Mouse (Mus musculus) A20 (cell line): ENCODE results near the gene Galnt7.

Source experiments
- DNase-seq: peaks from one replicate; pipeline ENCODE4 v3.0.0-alpha.2; 2011; ENCODE audit warnings: low read depth, low spot score

The Galnt7 gene

DNA sequence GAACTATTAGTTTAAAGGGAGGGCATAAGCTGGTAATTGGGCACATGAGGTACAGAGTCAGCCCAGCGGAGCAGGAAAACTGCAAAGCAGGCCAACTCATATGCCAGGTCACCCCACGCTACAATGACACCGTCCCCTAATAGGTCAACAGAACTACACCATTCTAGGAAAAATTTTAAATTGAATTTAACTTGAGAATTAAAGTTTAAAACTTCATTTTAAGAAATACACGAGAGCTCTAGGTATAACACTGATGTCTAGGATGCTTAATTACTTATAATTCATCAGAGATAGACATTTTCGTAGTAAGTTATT, 67.7 kb downstream of the Galnt7 start:
- no peak for DNase-seq

DNA sequence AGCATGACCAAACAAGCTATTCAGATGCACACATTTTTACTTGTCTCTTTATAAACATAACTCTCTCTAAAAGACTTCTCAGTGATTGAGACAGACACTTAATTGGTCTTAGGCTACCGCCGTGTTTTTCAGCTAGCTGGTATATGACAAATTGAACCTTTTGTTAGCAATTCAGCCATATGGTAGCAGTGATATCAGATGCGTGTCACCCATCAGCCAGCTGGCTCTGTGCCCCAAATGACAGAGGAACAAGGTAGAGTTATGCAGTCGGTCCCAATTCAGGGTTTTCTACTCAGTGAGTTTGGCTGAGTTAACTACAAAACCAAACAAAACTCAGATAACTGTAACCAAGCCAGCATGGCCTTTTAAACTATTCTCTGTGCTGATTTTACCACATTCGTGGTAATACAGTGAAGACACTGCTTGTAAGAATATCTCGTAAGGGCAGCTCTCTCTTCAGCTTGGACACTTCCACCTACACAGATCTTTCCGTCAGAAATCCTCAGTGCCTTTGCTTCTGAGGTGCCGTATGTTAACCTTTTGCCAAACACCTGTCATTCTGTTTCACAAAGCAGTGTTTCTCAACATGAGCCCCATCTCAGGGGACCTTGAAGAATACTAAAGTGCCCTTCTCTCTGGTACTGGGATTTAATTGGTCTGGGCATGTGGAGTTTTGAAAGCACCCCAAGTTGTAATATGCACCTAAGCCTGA, 68.3 kb downstream of the Galnt7 start:
- DNase-seq: no peak

DNA sequence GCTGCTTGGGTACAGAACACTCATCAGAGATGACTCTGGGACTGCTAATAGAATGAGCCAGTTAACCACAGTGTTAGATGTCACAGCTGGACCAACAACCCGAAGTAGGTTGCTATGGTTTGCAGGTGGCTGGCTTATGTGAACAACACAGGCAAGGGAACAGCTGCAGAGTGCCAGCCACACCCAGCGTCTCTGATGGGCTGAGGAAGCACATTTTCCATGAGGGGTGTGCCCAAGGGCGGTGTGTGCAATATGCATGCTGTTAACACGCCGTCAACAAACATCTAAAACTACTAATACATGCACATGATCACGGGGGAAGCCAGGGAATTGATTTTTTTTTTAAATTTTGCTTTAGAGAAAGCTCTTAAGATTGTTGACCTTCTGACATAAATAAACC, 73.0 kb downstream of the Galnt7 start:
- peak; percentile 61 for DNase-seq

DNA sequence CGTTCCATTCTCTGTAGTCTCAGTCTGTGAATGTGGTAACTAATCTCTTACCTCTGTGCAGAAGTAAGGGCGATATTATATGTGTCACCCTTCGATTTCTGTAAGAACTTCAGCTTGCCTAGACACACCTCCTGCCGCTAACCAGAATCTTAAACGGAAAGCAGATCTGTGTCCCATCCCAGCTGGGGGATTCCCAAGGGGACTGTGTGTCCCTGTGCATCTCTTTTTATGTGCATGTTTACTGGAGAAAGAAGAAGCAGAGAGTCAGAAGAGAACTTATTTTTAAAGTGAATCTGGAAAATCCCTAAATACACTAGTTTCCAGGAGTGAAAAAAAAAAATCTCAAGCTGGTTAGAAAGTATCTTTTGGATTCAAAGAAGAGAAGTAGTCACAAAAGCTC, 75.5 kb downstream of the Galnt7 start:
- peak; percentile 38 for DNase-seq

DNA sequence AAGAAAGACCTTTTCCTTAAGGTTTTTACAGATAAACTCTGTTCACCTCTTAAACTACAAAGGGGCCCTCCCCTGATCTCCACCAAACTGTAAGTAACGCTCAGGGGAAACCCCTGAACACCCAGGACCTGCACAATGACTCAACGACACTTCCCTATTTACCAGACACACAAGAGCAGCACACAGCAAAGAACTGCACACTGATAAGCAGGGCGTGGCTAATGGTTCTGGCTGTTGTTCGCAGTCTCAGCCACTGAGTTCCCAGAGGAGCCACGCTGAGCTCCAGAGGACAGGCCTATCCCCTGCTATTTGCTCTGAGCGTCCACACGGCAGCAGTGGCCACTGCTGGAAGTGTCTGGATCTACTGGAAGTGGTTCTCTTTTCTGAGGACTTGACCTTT, 76.6 kb downstream of the Galnt7 start:
- DNase-seq: peak; percentile 88

DNA sequence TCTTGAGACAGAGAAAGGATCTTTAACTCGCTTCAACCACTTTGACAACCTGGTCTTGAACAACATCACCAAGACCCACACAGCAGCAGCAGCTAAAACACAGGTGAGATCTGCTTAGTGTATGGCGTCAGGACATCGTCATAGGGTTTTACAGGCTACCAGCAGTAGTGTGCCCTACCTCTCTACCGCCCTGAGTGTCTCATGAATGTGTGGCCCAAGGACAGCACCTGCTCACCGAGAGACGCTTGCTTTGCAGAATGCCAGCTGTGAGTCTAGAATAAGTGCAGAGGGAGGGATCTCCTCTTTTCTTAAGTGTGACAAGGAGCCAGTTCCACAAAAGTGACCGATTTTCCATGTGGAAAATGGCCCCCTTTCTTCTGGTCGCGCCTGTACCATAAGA, 77.5 kb downstream of the Galnt7 start:
- peak; percentile 29 for DNase-seq

DNA sequence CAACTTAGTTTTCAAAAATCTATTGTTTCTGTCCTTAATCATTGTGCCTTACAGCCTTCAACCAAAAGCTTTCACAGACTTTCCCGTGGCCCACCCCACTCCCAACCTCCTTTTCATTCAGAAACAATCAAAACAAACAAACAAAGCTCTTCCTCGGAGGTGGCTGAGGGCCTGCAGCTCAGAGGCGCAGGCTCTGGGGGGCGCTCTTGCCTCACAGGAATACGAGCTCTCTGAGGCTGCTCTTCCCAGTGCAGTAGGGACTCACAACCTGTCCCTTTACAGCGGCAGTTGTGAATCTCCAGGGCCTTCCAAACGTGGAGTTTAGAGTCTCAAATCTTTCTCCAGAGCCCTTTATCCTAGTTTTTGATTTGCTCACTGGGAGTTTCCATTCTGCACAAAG, 78.4 kb downstream of the Galnt7 start:
- peak; percentile 83 for DNase-seq

DNA sequence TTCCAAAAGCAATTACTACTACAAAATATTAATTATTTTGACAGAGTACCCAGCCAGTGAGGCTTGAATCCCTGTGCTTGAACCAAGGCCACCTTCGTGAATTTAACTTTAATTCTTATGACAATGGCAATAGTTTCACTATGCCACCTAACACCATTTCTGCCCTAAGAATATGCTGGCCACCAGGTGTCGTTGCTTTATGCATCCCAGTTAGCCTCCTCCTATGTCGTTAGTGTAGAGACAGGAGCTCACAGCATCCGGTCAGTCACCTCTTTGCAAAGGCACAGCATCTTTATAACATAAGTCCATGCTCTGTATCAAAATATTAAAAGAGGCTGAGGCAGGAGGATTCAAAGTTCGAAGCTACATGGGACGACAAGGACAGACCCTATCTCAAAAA, 79.0 kb downstream of the Galnt7 start:
- peak; percentile 54 for DNase-seq

DNA sequence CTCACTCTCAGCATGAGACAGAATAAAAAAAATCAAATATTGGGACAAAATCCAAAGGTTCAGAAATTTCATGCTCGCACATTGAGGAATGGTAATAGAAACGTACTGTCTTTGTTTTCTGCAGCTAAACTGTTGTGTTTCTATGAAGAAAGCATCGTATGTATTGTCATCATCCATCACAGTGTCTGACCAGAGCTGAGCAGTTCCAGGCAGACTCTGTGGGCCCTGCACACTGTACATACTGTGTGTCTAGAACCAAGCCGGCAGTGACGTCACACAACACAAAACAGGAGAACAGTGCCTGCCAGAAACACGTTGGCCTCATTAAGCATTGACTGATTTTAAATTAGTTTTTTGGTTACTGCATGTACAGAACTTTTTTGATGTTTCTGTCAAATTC, 82.9 kb downstream of the Galnt7 start:
- no peak for DNase-seq

DNA sequence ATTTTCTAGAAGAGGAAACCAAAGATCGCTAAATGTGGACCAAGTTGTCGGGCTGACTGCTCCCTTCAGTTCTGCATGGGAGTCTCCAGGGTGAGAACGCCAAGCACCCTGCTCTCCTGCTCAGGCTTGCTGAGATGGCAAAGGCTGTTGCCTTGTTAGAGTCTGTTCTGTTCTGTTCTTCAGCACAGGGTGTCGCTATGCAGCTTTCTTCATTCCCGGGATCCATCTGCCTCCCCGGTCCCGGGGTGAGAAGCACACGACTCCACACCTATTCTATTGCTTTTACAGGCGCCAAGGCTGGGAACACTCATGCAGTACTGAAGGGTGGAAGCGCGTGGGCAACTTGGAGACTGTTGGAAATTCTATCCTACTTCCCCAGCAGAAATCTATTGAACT, 83.4 kb downstream of the Galnt7 start:
- no peak for DNase-seq

DNA sequence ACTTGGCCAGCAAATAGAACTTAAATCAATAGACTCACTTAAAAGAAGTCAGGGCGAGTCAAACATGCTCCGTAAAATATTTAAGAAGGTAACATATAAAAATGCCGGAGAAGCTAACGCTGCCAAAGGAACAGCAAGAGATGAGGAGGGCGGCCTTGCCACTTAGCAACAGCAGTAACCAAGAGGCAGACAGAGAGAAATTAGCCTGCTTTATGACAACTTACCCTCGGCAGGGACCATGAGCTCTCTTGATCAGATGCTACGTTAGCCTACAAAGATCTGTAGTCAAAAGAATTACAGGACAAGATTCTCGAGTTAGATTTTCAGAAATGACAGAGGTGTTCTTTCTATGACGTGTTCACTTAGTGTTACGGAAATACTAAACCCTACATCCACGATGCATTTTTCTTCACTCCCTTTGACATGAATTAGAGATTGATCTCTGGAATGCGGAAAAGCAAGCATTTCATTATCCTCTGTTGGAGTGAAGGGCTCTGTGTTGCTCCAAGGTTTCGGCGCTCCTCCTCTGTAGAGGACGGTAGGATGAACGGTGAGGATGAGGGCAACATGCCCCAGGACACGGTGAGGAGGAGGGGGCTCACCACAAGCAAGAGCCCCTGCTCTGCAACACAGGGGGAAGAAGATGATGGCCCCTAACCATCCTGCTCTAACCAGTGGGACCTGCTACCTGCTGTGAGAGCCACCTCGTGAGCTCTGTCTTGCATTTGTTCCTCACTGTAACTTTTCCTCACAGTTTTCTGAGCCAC, 84.0 kb downstream of the Galnt7 start:
- no peak for DNase-seq

DNA sequence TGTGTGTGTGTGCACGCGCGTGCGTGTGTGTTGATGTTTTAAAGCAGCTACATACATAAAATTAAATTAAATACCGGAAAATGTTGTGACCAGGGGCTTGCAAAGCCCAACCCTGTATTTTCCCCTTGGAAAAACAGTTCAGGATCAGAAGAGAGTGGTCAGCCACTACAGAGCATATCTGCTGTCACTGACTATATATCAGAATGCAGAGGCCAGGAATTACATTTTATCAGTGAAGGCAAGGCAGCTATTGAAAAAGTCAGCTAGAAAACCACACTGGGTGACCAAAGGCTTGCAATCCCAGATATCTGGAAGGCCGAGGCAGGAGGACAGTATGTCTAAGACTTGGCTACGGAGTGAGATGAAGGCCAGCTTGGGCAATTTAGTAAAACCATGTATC, 84.8 kb downstream of the Galnt7 start:
- DNase-seq: no peak

DNA sequence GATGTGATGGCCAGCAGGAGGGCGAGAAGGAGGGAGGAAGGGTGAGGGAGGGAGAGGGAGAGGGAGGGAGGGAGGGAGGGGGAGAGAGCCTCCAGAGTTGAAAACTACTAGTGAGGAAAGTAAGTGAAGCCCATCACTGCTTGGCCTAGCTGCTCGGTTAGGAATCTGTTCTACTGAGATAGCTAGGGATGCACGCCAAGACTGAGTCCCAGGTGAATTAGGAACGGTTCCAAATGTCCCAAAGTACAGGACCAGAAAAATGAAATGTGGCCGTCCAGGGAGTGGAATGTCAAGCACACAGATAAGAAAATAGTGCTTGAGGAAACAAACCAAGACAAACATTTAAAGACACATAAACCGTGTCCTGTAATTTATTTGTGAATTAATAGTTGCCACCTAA, 87.8 kb downstream of the Galnt7 start:
- no peak for DNase-seq

DNA sequence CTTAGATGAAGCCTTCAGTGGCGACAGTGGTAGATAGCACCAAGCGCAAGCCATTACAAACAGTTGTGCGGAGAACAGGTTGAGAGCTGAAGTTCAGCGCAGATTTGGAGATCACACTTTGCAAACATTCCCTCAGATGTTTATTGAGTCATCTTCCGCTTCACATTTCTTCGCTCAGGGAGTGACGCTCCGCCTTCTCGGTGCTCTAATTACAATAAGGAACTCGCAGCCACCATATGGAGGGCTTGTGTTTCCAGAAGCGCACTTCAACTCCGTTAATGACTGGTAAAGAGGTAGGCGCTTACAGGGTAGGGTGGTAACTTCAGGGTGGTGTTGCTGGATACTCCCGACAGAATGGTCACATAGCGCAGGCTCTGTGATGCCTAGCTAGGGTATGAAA, 89.1 kb downstream of the Galnt7 start:
- no peak for DNase-seq

DNA sequence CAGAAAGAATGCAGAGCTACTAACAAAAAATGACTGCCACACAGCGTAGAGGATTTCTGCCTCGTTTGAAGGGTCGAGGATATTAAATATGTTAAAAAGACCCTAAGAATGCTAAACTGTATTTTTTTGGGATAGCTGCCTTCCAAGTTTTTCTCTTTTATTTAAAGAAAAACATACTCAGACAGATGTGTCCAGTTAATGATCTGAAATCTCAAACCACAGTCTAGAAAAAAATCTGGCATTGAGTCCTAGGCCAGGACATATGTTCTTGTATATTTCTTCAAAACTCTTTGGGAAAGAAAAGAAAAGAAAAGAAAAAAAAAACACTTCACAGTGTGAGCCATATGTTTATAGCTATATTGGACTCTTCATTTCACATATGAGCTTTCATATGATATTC, 90.1 kb downstream of the Galnt7 start:
- DNase-seq: no peak

DNA sequence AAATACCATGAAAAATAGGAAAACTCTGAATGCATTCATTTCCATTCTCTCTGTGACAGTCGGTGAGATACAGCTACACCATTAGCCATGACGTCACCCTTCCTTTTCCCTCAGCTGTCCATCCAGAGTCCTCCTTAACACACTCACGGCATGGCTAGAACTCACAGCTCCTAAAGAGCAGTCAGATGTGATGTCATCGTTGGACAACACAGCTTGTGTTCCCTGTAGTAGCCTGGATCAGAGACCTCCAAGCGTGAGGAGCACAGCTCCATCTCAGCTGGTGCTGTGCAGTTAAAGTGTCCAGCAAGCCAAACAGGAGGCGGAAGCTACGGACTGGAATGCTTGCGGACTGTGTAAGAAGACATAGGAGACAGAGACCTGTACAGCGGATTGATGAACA, 91.9 kb downstream of the Galnt7 start:
- DNase-seq: no peak

DNA sequence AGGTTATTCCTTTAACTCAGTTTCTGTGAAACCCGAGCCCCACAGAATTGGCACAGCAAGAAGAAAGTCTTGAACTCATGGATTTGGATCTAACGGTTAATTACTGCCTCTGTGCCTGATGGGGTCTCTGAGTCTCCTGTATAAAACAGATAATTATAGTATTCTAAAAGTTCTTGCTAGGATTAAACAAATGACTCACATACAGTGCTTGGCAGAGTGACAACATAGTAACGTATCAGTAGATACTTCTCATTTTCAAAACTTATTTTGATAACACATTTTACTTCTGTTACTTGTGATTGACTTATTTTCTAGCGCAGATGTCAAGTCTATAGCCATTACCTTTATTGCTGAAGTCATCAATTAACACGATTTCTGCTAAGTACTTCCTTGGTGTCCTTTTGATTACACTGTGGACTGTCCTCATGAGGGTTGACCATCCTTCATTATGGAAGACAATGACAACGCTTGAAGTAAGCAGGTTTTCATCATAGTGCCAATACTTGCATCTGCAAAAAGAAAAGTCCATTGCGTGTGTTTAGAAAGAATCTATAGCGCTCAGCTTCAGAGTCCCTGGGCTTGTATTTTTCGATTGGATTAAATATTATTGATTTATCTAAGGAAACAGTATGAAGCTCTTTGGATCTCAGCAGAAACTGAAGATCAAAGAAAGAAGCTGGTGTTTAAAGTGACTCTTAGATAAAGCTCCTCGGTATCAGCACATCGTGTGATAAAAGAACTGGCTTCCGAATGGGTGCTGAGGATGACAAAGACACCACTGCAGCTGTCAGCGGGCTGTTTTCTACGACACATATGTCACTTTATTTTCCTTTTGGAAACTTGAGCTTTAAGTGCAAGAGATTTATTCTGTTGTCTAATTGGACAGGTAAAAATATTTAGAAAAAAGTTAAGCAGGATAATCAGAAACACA, 100.5 kb downstream of the Galnt7 start:
- no peak for DNase-seq

DNA sequence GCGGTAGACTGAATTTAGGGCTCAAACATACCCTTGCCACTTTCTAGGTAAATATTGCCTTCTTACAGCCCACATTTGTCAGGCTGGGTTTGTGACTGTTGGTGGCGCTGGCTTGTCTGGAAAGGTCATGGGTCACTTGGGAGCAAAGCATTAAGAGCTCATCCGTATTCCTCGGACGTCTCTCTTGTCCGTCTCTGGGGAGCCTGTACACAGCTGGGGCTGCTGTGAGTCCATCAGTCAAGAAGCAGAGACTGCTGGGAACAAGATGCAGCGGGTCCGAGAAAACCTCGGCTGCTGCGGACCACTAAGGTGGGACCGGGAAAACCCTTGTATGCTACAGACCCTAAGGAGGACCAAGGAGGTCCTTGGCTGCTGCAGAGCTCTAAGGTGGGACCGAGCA, 105.3 kb downstream of the Galnt7 start:
- no peak for DNase-seq

DNA sequence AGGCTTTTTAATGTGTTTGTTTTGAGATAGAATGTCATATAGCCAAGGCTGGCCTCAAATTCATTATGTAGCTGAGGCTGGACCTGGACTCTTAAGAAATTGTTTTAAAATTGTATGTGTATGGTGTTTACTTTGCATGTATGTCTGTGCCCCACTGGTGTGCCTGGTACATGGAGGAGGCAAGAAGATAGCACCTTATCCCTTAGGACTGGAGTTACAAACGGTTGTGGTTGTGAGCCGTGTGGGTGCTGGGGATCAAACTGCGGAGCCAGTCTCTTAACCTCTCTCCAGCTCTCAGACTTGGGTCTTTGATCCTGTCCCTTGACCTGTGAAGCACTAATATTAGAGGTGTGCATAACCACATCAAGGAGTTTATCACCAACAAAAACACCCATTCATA, 106.0 kb downstream of the Galnt7 start:
- no peak for DNase-seq

DNA sequence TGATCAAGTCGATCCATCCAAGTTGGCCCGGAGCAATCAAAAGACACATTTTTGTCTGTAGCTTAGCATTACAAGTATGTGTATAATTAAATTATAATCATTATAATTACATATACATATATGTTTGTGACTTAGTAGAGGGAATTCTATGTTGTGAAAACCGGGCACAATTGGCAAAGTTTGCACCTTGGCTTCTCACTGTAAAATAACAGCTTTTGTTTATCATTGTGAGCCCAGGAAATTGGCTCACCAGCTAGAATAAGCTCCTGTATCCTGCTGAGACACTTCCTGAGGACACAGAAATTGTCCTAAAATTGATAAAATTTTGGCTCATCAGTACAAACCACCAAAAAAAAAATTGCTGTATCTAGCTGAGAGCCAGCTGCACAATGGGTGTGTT, 106.4 kb downstream of the Galnt7 start:
- DNase-seq: no peak

DNA sequence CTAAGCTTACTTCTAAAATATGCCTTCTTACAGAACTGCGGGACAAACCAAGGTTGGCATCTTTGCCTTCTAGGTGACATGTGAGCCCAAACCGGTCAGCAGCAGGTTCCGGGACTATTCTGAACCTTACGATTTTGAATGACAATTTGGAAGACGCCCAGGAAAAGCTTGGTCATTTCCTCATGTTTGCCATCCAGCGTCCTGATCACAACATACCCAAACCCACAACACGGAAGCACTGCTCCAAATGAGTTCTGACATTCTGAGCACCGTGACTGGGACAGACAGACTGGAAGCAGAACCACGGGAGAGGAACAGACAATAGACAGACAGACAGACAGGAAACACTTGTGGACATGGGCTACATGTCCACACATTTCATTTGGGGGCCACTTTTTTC, 111.4 kb downstream of the Galnt7 start:
- no peak for DNase-seq

DNA sequence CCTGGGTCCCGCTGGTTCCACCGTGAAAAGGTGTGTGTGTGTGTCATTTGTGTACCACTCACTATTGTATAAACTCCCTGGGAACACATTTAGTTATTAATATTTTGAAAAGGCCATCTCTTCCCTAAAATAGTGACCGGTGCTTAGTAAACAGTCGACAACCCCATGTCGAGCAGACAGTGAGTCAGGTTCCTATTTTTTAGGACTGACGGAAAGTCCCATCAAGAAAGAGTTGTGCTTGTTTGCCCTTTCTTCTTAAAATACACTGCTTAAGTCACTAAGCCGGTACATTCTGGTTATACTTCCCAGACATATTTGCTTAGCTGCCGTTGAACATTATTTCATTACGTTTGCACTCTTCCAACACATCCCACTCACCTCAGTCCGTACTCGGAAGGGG, 111.9 kb downstream of the Galnt7 start:
- DNase-seq: peak; percentile 55
